Mouse (Mus musculus) left cerebral cortex, postnatal 25 days (tissue): ENCODE data around the gene Gm4787. TPM values are rescaled to one million over a fixed set of nuclear protein-coding genes. Genes with fewer than 3 reads are reported as not detected.
A peak's percentile ranks its signal among the peaks of the same experiment; 100 is the strongest.
"Not testable (repeated sequence)": the region's sequence is repeated elsewhere in the genome, so short reads cannot be mapped to it uniquely, and the experiment has no call there.

Source experiments
- DNase-seq, 2 experiments: peaks; one replicate each; pipeline ENCODE4 v3.0.0; 2022; ENCODE audit warnings: low spot score in 2 of 2, mixed read lengths in 1 of 2
- intact Hi-C: fragments of 180-260 bp; cut with DNase I; formaldehyde crosslinking; loops from one replicate; pipeline ENCODE4 v1.15.1; 2025
- total RNA-seq, 2 experiments: library from RNA; stranded (reverse); gene quantifications; 2 replicates each; pipeline ENCODE4 v1.2.3; 2021

The Gm4787 gene
- total RNA-seq = 1 to 10 TPM; 1.6 to 3.2 TPM

DNA sequence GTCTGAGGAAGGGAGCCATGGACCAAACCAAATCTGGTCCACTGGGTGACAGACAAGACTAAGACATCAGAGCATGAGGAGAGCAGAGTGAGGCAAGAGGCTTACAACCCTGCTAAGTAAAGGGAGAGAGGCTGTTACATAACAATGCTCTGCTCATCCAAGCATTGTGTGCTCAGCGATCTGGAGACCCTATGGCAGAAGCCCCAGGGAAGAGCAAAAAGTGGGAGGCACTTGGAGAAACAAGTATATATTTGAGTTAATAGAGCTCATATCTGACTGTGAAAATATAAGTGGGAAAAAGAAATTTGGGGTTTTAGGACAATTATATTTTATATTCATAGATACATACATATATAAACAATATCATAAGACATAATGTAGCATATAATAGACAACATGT, at the start of gene Gm4787:
Gm4787 (minus strand) TSS at position 101 of the 400 bp plus-strand sequence.
- DNase-seq, intact Hi-C loops: not testable (repeated sequence)

DNA sequence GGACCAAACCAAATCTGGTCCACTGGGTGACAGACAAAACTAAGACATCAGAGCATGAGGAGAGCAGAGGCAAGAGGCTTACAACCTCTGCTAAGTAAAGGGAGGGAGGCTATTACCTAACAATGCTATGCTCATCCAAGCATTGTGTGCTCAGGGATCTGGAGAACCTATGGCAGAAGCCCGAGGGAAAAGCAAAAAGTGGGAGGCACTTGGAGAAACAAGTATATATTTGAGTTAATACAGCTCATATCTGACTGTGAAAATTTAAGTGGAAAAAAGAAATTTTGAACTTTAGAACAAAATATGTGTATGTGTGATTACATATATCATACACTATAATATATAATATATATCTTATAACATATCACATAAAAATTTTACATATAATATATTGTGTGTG, 42.6 kb upstream of the Gm4787 start, which contains the start of gene Adam4:
Adam4 (minus strand) TSS at position 101 of the 400 bp plus-strand sequence.
- DNase-seq = no peak
- intact Hi-C loops = no loop called here

DNA sequence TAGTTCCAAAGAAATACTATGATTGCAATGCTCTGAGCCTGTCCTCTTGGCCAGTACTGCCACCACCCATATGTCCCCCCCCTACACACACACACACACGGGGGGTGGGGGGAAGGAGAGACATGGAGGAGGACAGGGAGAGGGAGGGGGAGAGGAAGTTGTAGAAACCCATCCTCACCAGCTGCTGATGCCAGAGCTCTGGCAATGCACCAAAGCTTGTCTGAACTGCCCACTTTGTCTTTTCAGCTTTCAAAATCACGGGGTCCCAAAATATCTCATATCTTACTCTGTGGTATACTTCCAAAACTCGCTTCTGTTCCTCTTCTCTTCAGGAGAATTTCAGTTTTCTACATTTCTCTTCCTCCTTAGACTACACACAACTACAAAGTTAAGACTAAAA, 33.9 kb upstream of the Gm4787 start:
- DNase-seq = peak in 1 of 2 experiments; percentile 69
- intact Hi-C loops = no loop called here

DNA sequence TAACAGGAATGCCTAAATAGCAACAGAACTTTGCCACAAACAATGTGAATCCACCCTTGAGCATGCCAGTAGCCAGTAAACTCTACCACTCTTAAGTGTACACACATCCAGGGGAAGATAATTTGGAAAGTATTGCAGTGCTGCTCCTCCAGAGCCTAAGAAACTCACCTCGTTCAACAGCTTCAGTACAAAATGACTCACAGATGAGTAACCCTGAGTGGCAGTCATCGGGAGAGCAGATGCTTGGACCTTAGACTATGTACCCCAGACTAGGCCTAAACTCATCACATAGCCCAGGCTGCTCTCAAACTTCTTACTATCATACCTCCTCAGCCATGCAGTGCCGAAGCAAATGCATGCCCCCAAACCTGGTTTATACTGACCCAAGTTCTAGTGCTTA, 29.7 kb upstream of the Gm4787 start:
- intact Hi-C loops = no loop called here
- DNase-seq = no peak

DNA sequence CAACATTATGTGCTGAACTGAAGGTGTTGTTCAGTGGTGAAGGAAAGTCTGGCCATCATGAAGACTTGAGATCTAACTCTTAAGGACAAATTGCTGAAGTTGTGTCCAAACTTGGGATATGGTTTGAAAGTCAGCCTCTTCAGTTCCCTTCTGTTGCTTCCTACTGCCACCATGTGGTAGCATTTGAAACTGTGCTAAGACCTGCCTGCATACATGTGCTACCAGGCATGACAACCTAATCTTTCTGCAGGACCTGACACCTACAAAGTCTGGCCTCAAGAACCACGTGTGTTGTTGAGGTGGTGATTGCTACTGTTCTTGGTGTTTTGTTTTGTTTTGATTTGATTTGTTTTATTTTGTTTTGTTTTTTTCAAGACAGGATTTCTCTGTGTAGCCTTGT, 22.9 kb upstream of the Gm4787 start:
- DNase-seq = peak; percentile 74 to 83
- intact Hi-C loops = loop anchor here (1.0 kb wide), 2 partner anchors 203 to 420 kb away; no protein-coding TSS in a partner anchor

DNA sequence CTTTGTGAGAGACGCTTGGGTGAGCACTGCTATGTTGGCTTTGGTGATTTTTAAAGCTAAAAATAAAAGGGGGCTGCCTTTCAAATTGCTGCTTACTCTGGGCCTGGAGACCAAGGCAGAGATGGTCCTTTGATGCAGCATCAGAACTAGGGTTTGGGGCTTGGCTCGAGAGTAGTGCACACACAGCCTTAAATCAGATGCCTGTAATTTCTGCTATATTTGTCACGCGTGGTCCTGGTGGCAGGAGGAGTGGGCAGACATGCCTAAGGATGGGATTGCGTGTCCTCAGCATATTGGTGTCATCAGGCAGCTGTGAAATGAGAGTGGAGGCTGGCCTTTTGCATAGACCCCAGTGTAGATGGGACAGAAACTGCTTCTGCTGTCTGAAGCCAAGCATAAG, 45.4 kb downstream of the Gm4787 start:
- DNase-seq = no peak
- intact Hi-C loops = loop anchor here (5.0 kb wide), 1 partner anchor 127 kb away; no protein-coding TSS in a partner anchor

DNA sequence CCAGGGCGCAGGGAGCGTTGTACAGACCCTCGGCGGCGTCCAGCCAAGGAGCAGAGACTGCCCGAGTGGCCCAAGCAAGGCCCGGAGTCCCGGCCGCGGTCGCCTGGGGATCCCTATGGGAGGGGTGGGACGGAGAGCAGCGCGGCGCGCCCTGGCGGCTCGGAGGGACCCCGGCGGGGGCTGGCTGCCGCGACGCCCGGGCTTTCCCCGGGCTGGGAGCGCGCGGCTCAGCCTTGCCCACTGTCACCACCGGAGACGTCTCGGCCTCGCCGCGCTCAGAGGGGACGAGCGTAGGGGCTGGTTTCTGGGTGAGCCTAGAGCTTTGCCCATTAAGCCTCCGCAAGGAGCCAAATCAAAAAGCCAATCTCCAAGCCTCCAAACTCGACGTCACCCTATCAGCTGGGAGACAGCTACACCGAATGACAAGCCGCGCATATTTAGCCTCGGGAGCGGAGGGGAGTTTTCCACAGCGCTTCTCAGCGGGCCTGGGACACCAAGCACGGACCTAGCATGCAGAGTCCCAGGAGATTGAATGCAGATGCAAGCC, 46.3 kb downstream of the Gm4787 start, which contains the start of gene Slc8a3:
Slc8a3 (minus strand) TSS at position 306 of the 547 bp plus-strand sequence.
- intact Hi-C loops = loop anchor here (5.0 kb wide), 1 partner anchor 126 kb away; no protein-coding TSS in a partner anchor

DNA sequence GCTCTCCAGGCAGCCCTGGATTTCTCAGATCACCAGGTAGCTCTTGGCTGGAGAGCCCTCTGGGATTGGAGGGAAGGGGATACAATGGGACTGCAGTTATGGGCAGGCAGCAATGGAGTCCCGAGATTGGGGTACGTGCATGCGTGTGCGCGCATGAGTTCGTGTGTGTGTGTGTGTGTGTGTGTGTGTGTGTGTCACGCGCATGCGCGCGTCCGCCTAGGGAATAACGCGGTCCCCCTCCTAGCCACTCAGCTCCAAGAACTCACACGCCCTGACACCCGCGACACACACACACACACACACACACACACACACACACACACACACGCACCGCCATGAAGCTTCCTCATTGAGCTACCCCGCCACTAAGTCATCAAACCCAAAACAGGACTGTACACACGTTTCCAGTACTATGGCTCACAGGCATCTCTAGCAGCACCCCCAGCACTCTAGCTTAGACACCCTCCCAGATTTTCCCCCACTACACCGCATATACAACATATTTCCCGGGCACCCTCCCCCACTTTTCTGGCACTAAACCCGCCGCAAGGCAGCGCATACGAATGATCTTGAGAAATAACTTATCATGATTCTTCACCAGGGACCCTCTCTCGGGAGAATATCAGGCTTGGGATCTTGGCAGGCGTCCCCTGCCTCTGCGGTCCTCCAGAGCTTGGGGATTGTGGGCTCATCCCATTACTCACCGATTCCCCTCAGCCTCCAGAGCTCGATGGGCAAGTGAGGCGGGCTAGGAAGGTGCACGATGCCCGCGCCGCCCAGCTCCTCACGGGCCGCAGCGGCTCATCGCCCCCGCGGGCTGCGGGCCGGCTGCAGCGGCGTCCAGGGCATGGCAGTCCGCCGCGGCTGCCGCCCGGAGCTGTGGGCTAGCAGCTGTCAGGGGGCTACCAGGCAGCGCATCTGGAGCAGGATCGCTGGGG, 47.1 kb downstream of the Gm4787 start:
- peak; percentile 66 to 67 for DNase-seq
- intact Hi-C loops = loop anchor here (5.0 kb wide), 1 partner anchor 125 kb away; no protein-coding TSS in a partner anchor

More for the DNA sequence above, 46.3 kb downstream of the Gm4787 start, which contains the start of gene Slc8a3:
- peak; percentile 64 to 81 for DNase-seq

DNA sequence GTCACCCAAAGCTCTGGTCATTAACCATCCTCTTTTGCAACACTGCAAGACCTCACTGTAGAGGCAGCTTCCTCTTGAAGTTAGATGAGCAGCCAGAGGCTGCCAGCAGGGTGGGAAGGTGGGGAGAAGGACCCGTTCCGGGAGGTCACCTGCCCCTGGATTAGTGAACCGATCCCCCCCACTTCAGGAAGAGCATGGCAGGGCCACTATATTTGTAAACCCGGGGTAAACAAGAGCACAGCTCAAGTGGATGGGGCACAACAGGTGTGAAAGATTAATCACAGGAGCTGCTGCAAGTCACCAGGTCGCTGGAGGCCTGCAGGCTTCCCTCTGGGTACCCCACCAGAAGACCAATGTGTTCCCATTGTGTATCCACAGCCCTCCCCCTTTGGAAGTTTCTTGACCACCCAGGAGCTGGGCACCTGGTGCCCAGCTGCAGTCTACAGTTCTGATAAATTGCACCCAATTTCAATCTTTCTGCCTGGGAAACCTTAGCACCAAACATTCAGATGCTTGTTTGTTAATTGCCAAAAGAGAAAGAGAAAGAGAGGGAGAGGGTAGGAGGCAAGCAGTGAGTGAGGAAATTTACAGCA, 48.1 kb downstream of the Gm4787 start:
- intact Hi-C loops = loop anchor here (5.0 kb wide), 1 partner anchor 124 kb away; no protein-coding TSS in a partner anchor
- no peak for DNase-seq

Other genes with a start within 250 kb of the Gm4787 start
- gene Slc8a3, start 46.3 kb downstream of the Gm4787 start, total RNA-seq = 10 to 100 TPM; 17.3 to 23.8 TPM
- gene Adam4, start 42.5 kb upstream of the Gm4787 start, total RNA-seq = 1 to 10 TPM; 2.5 to 4.1 TPM
- gene Cox16, start 105.7 kb upstream of the Gm4787 start, total RNA-seq = 10 to 100 TPM; 35.2 to 40.7 TPM
- 10 to 100 TPM; 40.6 to 42.3 TPM for gene Gm20498, start 153.4 kb upstream of the Gm4787 start, total RNA-seq
- gene Synj2bp, start 153.4 kb upstream of the Gm4787 start, total RNA-seq = 10 to 100 TPM; 33.7 to 36.8 TPM
- gene Adam21, start 189.0 kb upstream of the Gm4787 start, total RNA-seq = under 1 TPM; 0.11 to 0.21 TPM
- gene Med6, start 215.5 kb upstream of the Gm4787 start, total RNA-seq = 10 to 100 TPM; 24.4 to 26.9 TPM